Mouse (Mus musculus) MEL (cell line): ENCODE results near the gene Gm49342.

ENCODE experiments used
- CHD2 ChIP-seq: IDR thresholded peaks from 2 replicates; pipeline ENCODE4 v1.6.1; 2011; ENCODE audit warnings: low read length, improper control_type of control experiment
- CTCF ChIP-seq, 3 experiments: IDR thresholded peaks in 2 of 3; conservative IDR thresholded peaks in 1 of 3; 2 replicates each; pipeline ENCODE4 v1.5.1; 2011 to 2012; ENCODE audit warnings: low read length in 3 of 3, low read depth in 2 of 3, mild to moderate bottlenecking in 2 of 3, improper control_type of control experiment in 1 of 3, inconsistent platforms in 1 of 3, mixed read lengths in 1 of 3, moderate library complexity in 1 of 3; ENCODE audit not compliant: control insufficient read depth in 1 of 3, insufficient read depth in 1 of 3, poor library complexity in 1 of 3, severe bottlenecking in 1 of 3
- E2F4 ChIP-seq: IDR thresholded peaks from 2 replicates; pipeline ENCODE4 v1.6.1; 2011; ENCODE audit warnings: low read depth, low read length, improper control_type of control experiment, borderline replicate concordance
- ELF1 ChIP-seq: IDR thresholded peaks from 2 replicates; pipeline ENCODE4 v1.6.1; 2014; ENCODE audit warnings: low read depth, mild to moderate bottlenecking, inconsistent platforms, low read length, improper control_type of control experiment, moderate library complexity
- GATA1 ChIP-seq: IDR thresholded peaks from 2 replicates; pipeline ENCODE4 v1.6.1; 2011; ENCODE audit warnings: low read depth, low read length, improper control_type of control experiment
- KAT2A ChIP-seq: conservative IDR thresholded peaks from 2 replicates; pipeline ENCODE4 v1.6.1; 2012; ENCODE audit warnings: low read depth, low read length, improper control_type of control experiment, inconsistent platforms
- MAFK ChIP-seq: IDR thresholded peaks from 2 replicates; pipeline ENCODE4 v1.6.1; 2011; ENCODE audit warnings: low read depth, mild to moderate bottlenecking, low read length, improper control_type of control experiment, borderline replicate concordance
- NRF1 ChIP-seq: IDR thresholded peaks from 2 replicates; pipeline ENCODE4 v1.6.1; 2014; ENCODE audit warnings: low read depth, mild to moderate bottlenecking, inconsistent platforms, low read length, improper control_type of control experiment, moderate library complexity; ENCODE audit not compliant: poor library complexity, insufficient read depth, severe bottlenecking
- POLR2A ChIP-seq, 2 experiments: IDR thresholded peaks; 2 replicates each; pipeline ENCODE4 v1.6.1; 2011 to 2012; ENCODE audit warnings: low read length in 2 of 2, mild to moderate bottlenecking in 2 of 2, control low read depth in 1 of 2, improper control_type of control experiment in 1 of 2, low read depth in 1 of 2, moderate library complexity in 1 of 2; ENCODE audit not compliant: control insufficient read depth in 1 of 2, insufficient read depth in 1 of 2, poor library complexity in 1 of 2
- POLR2AphosphoS2 ChIP-seq: IDR thresholded peaks from 2 replicates; pipeline ENCODE4 v1.6.1; 2011; ENCODE audit warnings: low read length, improper control_type of control experiment
- POLR2AphosphoS5 ChIP-seq: IDR thresholded peaks from 2 replicates; pipeline ENCODE4 v1.6.1; 2012; ENCODE audit warnings: low read depth, borderline replicate concordance, mild to moderate bottlenecking, inconsistent platforms, low read length, moderate library complexity, mixed read lengths
- TAL1 ChIP-seq: IDR thresholded peaks from 2 replicates; pipeline ENCODE4 v1.6.1; 2012; ENCODE audit warnings: mild to moderate bottlenecking, inconsistent platforms, low read length, moderate library complexity, mixed read lengths
- TCF12 ChIP-seq: IDR thresholded peaks from 2 replicates; pipeline ENCODE4 v1.6.1; 2014; ENCODE audit warnings: low read depth, mild to moderate bottlenecking, inconsistent platforms, low read length, improper control_type of control experiment, moderate library complexity
- USF1 ChIP-seq: IDR thresholded peaks from 2 replicates; pipeline ENCODE4 v1.6.1; 2014; ENCODE audit warnings: low read depth, mild to moderate bottlenecking, inconsistent platforms, low read length, improper control_type of control experiment, moderate library complexity

DNA sequence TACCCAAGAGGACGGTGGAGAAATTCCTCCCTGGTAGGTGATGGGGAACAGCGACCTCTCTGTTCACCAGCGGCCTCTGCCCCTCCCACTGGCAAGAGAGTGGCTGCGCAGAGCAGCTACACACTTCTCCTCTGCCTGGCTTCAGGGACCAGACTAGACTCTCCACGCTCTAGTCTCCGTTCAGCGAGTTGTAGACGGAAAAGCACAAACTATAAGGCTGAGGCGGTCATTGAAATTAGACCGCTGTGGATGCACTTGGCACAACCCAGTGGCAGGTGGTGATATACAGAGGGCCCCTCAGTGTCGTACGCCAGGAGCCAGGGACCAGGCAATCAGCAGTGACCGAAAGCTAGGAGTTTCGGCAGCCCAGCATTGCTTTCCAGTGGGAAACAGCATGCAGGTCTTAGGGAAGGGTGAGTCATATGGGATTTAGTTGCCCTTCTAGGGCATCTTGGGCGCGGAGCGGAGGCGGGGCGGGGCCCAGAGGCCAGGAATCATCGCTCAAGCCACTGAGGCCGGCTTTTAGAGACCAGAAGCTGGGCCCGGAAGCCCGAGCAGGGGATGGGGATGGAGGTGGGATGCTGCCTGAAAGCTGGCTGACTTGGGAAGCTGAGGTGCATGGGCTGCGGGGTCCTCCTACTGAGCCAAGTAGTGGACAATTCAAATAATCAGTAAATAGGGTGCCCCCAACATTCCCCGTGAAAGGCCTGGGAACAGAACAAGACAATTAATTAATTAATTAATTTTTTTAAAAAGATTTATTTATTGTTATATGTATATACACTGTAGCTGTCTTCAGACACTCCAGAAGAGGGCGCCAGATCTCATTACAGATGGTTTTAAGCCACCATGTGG lies 40.1 kb upstream of the Gm49342 start:
- TF ChIP-seq USF1 (no peak), E2F4 (no peak), TAL1 (no peak), NRF1 (no peak), POLR2AphosphoS2 (no peak), GATA1 (no peak), POLR2A (IDR thresholded peaks at IDR 0.05; ENCODE audit: control insufficient read depth in 1 of 2, insufficient read depth in 1 of 2, low read depth in 1 of 2, low read length in 2 of 2, poor library complexity in 1 of 2) (no peak), CHD2 (no peak), POLR2AphosphoS5 (no peak), ELF1 (no peak), MAFK (no peak), CTCF (IDR thresholded peaks at IDR 0.05 in 2 of 3, conservative IDR thresholded peaks at IDR 0.05 in 1 of 3; ENCODE audit: control insufficient read depth in 1 of 3, insufficient read depth in 1 of 3, low read depth in 2 of 3, low read length in 3 of 3, poor library complexity in 1 of 3, severe bottlenecking in 1 of 3) (no peak), TCF12 (no peak), KAT2A (no peak)
